Mouse (Mus musculus): ENCODE data around the gene Olfr347. TPM values are rescaled to one million over a fixed set of nuclear protein-coding genes. Genes with fewer than 3 reads are reported as not detected.

Olfr347 gene
- not detected in 2 replicates for polyA plus RNA-seq (2015; fragmentation: Nextera tagmentation; extraction: Ambion mirVana)

DNA sequence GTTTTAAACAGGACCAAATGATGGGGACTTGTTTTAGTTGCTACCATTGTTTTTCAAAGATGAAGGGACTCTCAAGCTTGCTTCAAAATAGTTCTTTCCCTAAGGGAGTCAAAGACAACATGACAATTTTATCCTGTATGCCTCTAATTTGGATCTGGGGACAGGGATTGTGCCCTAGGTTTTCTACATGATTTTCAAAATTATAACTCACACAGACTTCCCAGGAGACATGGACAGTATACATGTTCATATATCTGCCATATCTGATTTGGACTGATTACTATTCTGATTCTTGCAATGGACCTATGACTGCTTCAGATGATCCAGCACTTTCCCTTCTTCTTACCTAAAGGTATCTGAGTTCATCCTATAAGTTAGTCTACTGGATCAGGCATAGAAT, at the start of gene Olfr347:
Gene Olfr347 (plus strand): TSS at position 301 of the 400 bp plus-strand sequence.
- H3K27me3 ChIP-seq (replicated peaks; ENCODE audit: control insufficient read depth, insufficient read depth, low read length): no peaks in the 10 kb centered on the region
- no peak within 1 kb of the TSS for H3K9ac ChIP-seq (ENCODE audit: low read depth, low read length)
- H3K4me1 ChIP-seq (ENCODE audit: control insufficient read depth, insufficient read depth, low read length): no peaks in the 10 kb centered on the region
- no peak within 1 kb of the TSS for H3K4me3 ChIP-seq (ENCODE audit: low read length)
- no peak for ATAC-seq
- no peak within 1 kb of the TSS for H3K27ac ChIP-seq (ENCODE audit: low read length)
- H3K9me3 ChIP-seq (ENCODE audit: control insufficient read depth, low read length): peaks cover 3% of the 10 kb centered on the region; the same call in 1 of the 2 replicates
- H3K36me3 ChIP-seq (ENCODE audit: control insufficient read depth, insufficient read depth, low read length): no peaks in the 10 kb centered on the region
- H3K4me2 ChIP-seq (ENCODE audit: low read depth, low read length): no peak within 1 kb of the TSS

DNA sequence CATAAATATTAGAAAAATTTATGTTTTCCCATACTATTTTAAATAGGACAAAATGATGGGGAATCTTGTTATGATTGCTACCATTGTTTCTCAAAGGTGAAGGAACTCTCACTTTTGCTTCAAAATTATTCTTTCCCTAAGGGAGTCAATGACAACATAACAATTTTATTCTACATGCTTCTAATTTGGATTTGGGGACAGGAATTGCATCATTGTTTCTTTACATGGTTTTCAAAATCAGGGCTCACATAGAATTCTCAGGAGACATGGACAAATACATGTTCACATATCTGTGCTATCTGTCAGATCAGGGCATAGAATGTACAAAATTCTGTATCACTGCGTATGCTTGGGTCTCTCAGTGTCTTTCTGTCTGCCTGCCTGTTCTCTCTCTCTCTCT, 46.2 kb upstream of the Olfr347 start, which contains the start of gene Olfr346:
Gene Olfr346 (plus strand): TSS at position 301 of the 400 bp plus-strand sequence.
- 82% methylated on average over 1 of the region's 1 CpGs for WGBS
- ATAC-seq: no peak
- no peak within 1 kb of the TSS for H3K4me3 ChIP-seq (ENCODE audit: low read length)

DNA sequence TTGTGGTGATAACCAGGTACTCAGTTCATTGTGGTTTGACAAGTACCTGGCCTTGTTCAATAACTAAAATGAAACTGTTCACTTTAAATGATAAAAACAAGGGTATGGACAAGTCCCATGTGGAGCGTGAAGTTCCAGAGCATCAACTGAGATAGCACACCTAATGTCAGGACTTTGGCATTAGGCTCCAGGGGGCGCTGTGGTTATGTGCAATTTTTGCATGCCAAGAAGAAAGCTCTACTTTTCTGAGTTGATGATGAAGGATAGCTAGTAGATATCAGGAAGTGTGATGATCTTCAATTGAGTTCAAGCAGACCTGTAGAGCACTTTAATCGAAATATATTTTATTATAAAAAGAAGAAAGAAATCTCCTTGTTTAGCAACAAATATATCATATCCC, 4.5 kb downstream of the Olfr347 start:
- WGBS: 64% methylated on average over 3 of the region's 3 CpGs
- H3K4me2 ChIP-seq (ENCODE audit: low read depth, low read length): no peak overlapping the region
- no peak for ATAC-seq

More for the DNA sequence above, 46.2 kb upstream of the Olfr347 start, which contains the start of gene Olfr346:
- H3K9ac ChIP-seq (ENCODE audit: low read depth, low read length): no peak within 1 kb of the TSS
- no peaks in the 10 kb centered on the region for H3K27me3 ChIP-seq (replicated peaks; ENCODE audit: control insufficient read depth, insufficient read depth, low read length)
- no peak within 1 kb of the TSS for H3K27ac ChIP-seq (ENCODE audit: low read length)
- H3K9me3 ChIP-seq (ENCODE audit: control insufficient read depth, low read length): no peaks in the 10 kb centered on the region
- no peaks in the 10 kb centered on the region for H3K4me1 ChIP-seq (ENCODE audit: control insufficient read depth, insufficient read depth, low read length)
- no peaks in the 10 kb centered on the region for H3K36me3 ChIP-seq (ENCODE audit: control insufficient read depth, insufficient read depth, low read length)
- H3K4me2 ChIP-seq (ENCODE audit: low read depth, low read length): no peak within 1 kb of the TSS

DNA sequence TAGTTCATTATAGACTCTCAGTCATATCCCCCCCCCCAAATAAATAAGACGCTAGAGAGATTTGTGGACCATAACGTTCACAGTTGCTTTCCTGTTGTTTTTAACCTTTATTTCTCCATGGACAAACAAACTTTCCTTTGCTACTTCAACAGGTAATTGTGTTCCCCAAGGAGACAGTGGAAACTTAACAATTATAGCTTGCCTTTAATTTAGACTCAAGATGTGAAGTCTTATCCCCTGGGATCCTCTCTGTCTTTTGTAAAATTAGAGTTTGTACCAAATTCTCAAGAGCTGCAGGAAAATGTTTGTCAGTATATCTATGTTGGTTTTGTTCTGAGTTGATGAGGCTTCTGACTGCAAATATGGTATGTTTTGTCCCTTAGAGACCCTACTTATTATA, 52.3 kb downstream of the Olfr347 start, which contains the start of gene Olfr348:
Gene Olfr348 (plus strand): TSS at position 301 of the 400 bp plus-strand sequence.
- no peak within 1 kb of the TSS for H3K27ac ChIP-seq (ENCODE audit: low read length)
- WGBS: 71% methylated on average over 2 of the region's 2 CpGs
- no peaks in the 10 kb centered on the region for H3K9me3 ChIP-seq (ENCODE audit: control insufficient read depth, low read length)
- H3K4me1 ChIP-seq (ENCODE audit: control insufficient read depth, insufficient read depth, low read length): no peaks in the 10 kb centered on the region
- no peak within 1 kb of the TSS for H3K9ac ChIP-seq (ENCODE audit: low read depth, low read length)
- no peaks in the 10 kb centered on the region for H3K36me3 ChIP-seq (ENCODE audit: control insufficient read depth, insufficient read depth, low read length)
- H3K4me3 ChIP-seq (ENCODE audit: low read length): no peak within 1 kb of the TSS
- H3K4me2 ChIP-seq (ENCODE audit: low read depth, low read length): no peak within 1 kb of the TSS
- H3K27me3 ChIP-seq (replicated peaks; ENCODE audit: control insufficient read depth, insufficient read depth, low read length): no peaks in the 10 kb centered on the region
- ATAC-seq: no peak

More for the DNA sequence above, 4.5 kb downstream of the Olfr347 start:
- Histone ChIP-seq H3K4me1 (ENCODE audit: control insufficient read depth, insufficient read depth, low read length) (no peaks in the 10 kb centered on the region), H3K27ac (ENCODE audit: low read length) (no peak overlapping the region), H3K9me3 (ENCODE audit: control insufficient read depth, low read length) (no peaks in the 10 kb centered on the region), H3K9ac (ENCODE audit: low read depth, low read length) (no peak overlapping the region), H3K4me3 (ENCODE audit: low read length) (no peak overlapping the region), H3K36me3 (ENCODE audit: control insufficient read depth, insufficient read depth, low read length) (no peaks in the 10 kb centered on the region), H3K27me3 (replicated peaks; ENCODE audit: control insufficient read depth, insufficient read depth, low read length) (no peaks in the 10 kb centered on the region)

Other genes with a start within 250 kb of the Olfr347 start
- not detected in 2 replicates for gene Olfr341, start 249.4 kb upstream of the Olfr347 start, polyA plus RNA-seq (2015; fragmentation: Nextera tagmentation; extraction: Ambion mirVana)
- gene Olfr342, start 206.9 kb upstream of the Olfr347 start, polyA plus RNA-seq (2015; fragmentation: Nextera tagmentation; extraction: Ambion mirVana): not detected in 2 replicates
- gene Olfr344, start 165.2 kb upstream of the Olfr347 start, polyA plus RNA-seq (2015; fragmentation: Nextera tagmentation; extraction: Ambion mirVana): not detected in 2 replicates
- gene Olfr345, start 91.9 kb upstream of the Olfr347 start, polyA plus RNA-seq (2015; fragmentation: Nextera tagmentation; extraction: Ambion mirVana): not detected in 2 replicates
- gene Olfr346, start 46.1 kb upstream of the Olfr347 start, polyA plus RNA-seq (2015; fragmentation: Nextera tagmentation; extraction: Ambion mirVana): not detected in 2 replicates
- not detected in 2 replicates for gene Olfr348, start 52.4 kb downstream of the Olfr347 start, polyA plus RNA-seq (2015; fragmentation: Nextera tagmentation; extraction: Ambion mirVana)
- not detected in 2 replicates for gene Olfr50, start 58.6 kb downstream of the Olfr347 start, polyA plus RNA-seq (2015; fragmentation: Nextera tagmentation; extraction: Ambion mirVana)
- not detected in 2 replicates for gene Olfr3, start 85.1 kb downstream of the Olfr347 start, polyA plus RNA-seq (2015; fragmentation: Nextera tagmentation; extraction: Ambion mirVana)
- gene Olfr350, start 114.4 kb downstream of the Olfr347 start, polyA plus RNA-seq (2015; fragmentation: Nextera tagmentation; extraction: Ambion mirVana): not detected in 2 replicates
- gene Olfr351, start 130.8 kb downstream of the Olfr347 start, polyA plus RNA-seq (2015; fragmentation: Nextera tagmentation; extraction: Ambion mirVana): not detected in 2 replicates
- gene Olfr352, start 136.6 kb downstream of the Olfr347 start, polyA plus RNA-seq (2015; fragmentation: Nextera tagmentation; extraction: Ambion mirVana): not detected in 2 replicates
- not detected in 2 replicates for gene Olfr353, start 161.0 kb downstream of the Olfr347 start, polyA plus RNA-seq (2015; fragmentation: Nextera tagmentation; extraction: Ambion mirVana)
- gene Olfr354, start 173.8 kb downstream of the Olfr347 start, polyA plus RNA-seq (2015; fragmentation: Nextera tagmentation; extraction: Ambion mirVana): not detected in 2 replicates
- not detected in 2 replicates for gene Olfr355, start 197.0 kb downstream of the Olfr347 start, polyA plus RNA-seq (2015; fragmentation: Nextera tagmentation; extraction: Ambion mirVana)
- not detected in 2 replicates for gene Olfr356, start 205.2 kb downstream of the Olfr347 start, polyA plus RNA-seq (2015; fragmentation: Nextera tagmentation; extraction: Ambion mirVana)

Data from intestine, embryonic 16.5 days (tissue).